Mouse (Mus musculus): ENCODE measurements at regions not wholly inside any gene's neighbourhood (a gene's known extent, or its start where the extent isn't known, plus 50 kb on each side); places are given as distances from the start of the nearest gene placed in this dataset.

GRCm38 (mm10) chr7:98768460-98768859 lies 65.6 kb downstream of the Thap12 start:
- no peak for DNase-seq

DNA sequence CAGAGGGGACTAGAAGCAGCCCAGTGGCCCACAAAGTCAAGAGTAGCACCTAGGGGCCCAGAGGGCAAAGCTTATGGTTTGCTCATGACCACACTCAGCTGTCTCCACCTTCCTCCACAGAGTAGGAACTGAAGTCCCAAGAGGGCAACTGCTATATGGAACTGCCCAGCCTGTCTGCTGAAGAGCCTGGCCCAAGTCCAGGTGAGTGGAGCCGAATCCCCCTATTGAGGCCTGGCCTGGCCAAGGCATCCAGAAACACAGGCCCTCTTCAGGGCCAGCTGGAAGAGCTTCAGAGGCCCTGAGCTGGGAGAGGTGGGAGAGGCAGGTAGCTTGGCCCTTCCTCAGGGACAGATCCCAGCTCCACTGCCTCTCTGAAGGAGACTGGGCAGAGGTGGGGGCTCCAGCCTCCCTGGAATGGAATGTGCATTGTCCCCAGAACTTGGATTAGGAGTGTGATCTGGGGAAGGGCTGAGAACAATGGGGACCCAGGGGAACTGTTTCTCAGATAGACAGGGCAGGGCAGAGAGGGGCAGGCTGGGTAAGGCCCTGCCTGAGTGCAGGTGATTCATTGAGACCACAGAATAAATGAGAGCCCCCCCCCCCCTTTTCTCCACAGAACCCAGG lies 65.7 kb upstream of the Wnt11 start:
- DNase-seq: no peak

DNA sequence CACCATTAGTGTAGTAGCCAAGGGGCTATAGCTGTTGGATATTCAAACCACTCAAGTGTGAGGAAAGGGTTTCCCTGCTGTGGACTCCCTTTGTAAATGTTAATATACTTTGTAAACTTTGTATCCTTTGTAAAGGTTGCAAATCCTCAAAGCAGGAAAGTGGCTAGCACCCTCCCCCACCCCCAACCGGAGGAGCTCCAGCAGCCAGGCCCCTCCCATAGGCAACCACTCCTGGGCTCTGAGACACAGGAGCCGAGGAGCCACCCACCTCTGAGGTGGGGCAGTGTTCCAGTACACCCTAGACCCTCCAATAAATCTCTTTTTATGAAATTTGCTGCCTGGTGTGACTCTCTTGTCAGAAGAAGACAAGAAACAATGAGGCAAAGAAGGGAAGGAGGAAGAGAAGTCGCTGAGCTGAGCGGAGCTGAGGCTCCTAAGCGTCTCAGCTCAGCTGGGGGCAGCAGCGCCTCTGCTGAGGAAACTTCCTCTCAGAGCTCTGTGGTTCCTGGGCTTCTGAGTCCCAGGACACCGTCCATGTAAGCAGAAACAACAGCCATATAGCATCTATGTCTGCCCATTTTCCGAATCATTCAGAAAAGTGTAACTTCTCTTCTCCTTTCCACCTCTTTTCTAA lies 64.5 kb upstream of the Wnt11 start:
- DNase-seq: no peak

DNA sequence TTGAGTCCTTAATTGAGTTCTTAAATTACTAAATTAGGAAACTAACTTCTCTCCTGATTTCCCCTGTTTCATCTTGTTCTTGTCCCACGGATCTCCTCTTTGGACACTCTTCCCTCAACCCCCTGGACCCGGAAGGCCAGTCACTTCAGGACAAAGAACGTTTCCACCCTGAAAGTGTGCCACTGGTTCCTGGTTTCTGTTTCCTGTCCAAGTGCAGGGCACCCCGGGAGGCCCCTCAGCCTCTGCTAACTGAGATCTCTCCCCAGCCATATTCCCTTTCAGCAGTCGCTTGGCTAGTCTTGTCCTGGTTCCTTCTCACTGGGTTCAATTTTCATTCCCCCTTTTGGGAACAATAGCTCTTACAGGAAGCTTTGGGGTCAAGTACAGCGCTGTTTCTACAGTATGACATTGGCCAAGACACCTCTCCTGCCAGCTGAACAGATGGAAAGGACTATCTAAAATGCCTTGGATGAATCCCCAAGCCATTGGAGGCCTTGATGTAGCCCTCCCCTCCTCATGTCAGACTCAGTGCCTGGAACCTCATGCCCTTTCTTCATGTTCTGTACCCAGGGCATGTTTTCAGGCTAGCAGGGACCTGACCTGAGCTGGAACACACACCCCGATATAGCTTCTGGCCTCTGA lies 63.7 kb upstream of the Wnt11 start:
- no peak for DNase-seq

- DNase-seq: no peak
These were observed 60.3 kb upstream of the Wnt11 start for GRCm38 (mm10) chr7:98774597-98774996.

- DNase-seq: no peak
These were observed 59.9 kb upstream of the Wnt11 start for GRCm38 (mm10) chr7:98775031-98775430.

DNA sequence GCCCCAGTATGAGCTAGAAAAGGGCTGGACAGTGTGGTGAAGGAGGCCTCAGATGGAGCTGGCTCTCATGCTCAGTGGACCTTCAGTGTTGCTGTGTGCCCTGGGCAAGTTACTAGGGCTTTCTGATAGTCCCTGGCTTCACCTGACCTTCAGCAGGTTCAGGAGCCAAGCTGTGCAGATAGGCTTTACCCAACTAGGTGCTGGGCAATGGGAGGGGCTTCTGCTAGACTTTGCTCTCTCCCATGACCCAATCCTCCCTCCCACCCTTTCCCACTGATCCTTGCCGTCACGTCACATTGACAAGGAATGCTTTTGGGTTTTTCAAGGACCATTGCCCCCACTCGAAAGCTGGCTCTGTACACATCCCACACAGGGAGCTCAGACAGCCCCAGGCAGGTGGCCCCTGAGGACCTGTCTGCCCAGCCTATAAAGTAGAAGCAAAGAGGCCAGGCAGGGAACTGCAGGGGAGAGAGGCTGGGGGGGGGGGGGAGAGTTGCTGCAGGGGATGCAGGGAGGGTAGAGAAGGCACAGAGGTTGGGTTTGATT lies 57.5 kb upstream of the Wnt11 start:
- peak; percentile 22 for DNase-seq

GRCm38 (mm10) chr7:98778929-98779328 lies 56.0 kb upstream of the Wnt11 start:
- DNase-seq: peak; percentile 83

DNA sequence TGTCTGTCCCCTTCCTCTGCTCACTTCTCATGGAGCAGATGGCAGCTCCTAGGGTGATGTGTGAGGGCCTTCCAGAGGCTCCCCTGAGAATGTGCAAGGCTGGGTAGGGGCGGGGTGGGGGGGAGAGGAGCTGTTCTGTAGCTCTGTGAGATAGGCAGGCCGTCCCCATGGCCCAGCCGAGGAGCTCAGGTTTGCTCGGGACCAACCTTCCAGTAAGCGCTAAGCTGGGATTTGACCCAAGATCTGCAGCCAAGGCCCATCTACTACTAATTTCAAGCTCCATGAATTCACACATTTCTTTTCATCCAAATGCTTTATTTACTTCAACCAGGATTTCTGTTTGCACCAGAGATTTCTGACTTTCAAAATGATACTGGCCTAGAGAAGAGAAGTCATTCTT lies 51.4 kb upstream of the Wnt11 start:
- no peak for DNase-seq

DNA sequence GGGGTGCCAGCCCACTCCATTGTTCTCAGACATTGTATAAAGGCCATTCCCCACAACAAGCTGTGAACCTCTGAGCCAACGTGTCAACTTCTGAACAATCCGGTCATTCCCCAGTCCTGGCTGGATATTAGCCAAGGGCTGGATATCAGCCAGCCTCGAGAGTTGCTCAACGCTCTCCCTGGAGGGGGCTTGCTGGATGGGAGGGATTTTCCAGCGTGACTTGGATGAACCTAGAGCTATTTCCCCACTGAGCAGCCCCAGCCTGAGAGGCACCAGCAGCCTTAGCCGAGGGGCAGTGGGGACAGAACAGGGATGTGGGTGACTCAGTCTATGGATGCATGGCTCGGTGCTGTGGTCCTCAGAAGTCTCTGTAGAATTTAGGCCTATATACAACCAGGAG lies 51.0 kb upstream of the Wnt11 start:
- DNase-seq: peak; percentile 81

GRCm38 (mm10) chr7:98784369-98784931 lies 50.5 kb upstream of the Wnt11 start:
- DNase-seq: peak; percentile 17

Measured in kidney, postnatal 14 days (tissue).